Mouse (Mus musculus): Measurements from ENCODE around the gene Etl4. TPM values are rescaled to one million over a fixed set of nuclear protein-coding genes. Genes with fewer than 3 reads are reported as not detected.

The Etl4 gene
- total RNA-seq, 1 experiment = 50.8 TPM

GRCm38 (mm10) chr2:20736324-20737015 is 826.9 kb downstream of the Etl4 start:
- Histone ChIP-seq H3K4me3 (ENCODE audit: insufficient read depth in 1 of 2, low read depth in 1 of 2, low read length in 2 of 2, poor library complexity in 1 of 2, severe bottlenecking in 1 of 2) (peak overlapping the region; percentile 25 to 29), H3K36me3 (ENCODE audit: control insufficient read depth, insufficient read depth, low read length, poor library complexity, severe bottlenecking) (no peaks in the 10 kb centered on the region), H3K9ac (ENCODE audit: insufficient read depth, low read depth, low read length, poor library complexity, severe bottlenecking) (peak overlapping the region; percentile 21; the same call in 1 of the 2 replicates), H3K4me1 (ENCODE audit: control insufficient read depth in 2 of 2, insufficient read depth in 2 of 2, low read length in 2 of 2, poor library complexity in 1 of 2) (peaks cover 8 to 22% of the 10 kb centered on the region in 2 experiments), H3K27ac (ENCODE audit: insufficient read depth, low read depth, low read length, poor library complexity, severe bottlenecking) (peak overlapping the region; percentile 80), H3K9me3 (ENCODE audit: control insufficient read depth, insufficient read depth, low read depth, low read length) (no peaks in the 10 kb centered on the region)
- no peak for TF ChIP-seq HCFC1 (IDR thresholded peaks at IDR 0.05; ENCODE audit: borderline replicate concordance, insufficient read depth, low read length)
- TF ChIP-seq ZC3H11A (IDR thresholded peaks at IDR 0.05; ENCODE audit: borderline replicate concordance, low read depth, low read length) = no peak
- no peak for TF ChIP-seq CHD2 (IDR thresholded peaks at IDR 0.05; ENCODE audit: low read depth, low read length)
- no peak for TF ChIP-seq MAFK (IDR thresholded peaks at IDR 0.05; ENCODE audit: insufficient read depth, low read depth, low read length)
- no peak for TF ChIP-seq ZNF384 (IDR thresholded peaks at IDR 0.05; ENCODE audit: low read depth, low read length)
- in situ Hi-C loops (cut with MboI; ENCODE audit: low sequenced_read_pairs in 2 of 2, unreplicated experiment in 2 of 2) = no loop called here
- DNase-seq (ENCODE audit: low read depth, low spot score) = no peak

GRCm38 (mm10) chr2:20737112-20737808 is 827.7 kb downstream of the Etl4 start:
- Histone ChIP-seq H3K27ac (ENCODE audit: insufficient read depth, low read depth, low read length, poor library complexity, severe bottlenecking) (peak overlapping the region; percentile 80), H3K4me3 (ENCODE audit: insufficient read depth in 1 of 2, low read depth in 1 of 2, low read length in 2 of 2, poor library complexity in 1 of 2, severe bottlenecking in 1 of 2) (peak overlapping the region; percentile 8 to 25; a peak in 2 of 4 replicates), H3K9me3 (ENCODE audit: control insufficient read depth, insufficient read depth, low read depth, low read length) (no peaks in the 10 kb centered on the region), H3K4me1 (ENCODE audit: control insufficient read depth in 2 of 2, insufficient read depth in 2 of 2, low read length in 2 of 2, poor library complexity in 1 of 2) (peaks cover 8 to 22% of the 10 kb centered on the region in 2 experiments), H3K9ac (ENCODE audit: insufficient read depth, low read depth, low read length, poor library complexity, severe bottlenecking) (no peak overlapping the region; the same call in 1 of the 2 replicates), H3K36me3 (ENCODE audit: control insufficient read depth, insufficient read depth, low read length, poor library complexity, severe bottlenecking) (no peaks in the 10 kb centered on the region)
- peak; percentile 50 for DNase-seq (ENCODE audit: low read depth, low spot score)
- in situ Hi-C loops (cut with MboI; ENCODE audit: low sequenced_read_pairs in 2 of 2, unreplicated experiment in 2 of 2) = no loop called here
- no peak for TF ChIP-seq MAFK (IDR thresholded peaks at IDR 0.05; ENCODE audit: insufficient read depth, low read depth, low read length)

DNA sequence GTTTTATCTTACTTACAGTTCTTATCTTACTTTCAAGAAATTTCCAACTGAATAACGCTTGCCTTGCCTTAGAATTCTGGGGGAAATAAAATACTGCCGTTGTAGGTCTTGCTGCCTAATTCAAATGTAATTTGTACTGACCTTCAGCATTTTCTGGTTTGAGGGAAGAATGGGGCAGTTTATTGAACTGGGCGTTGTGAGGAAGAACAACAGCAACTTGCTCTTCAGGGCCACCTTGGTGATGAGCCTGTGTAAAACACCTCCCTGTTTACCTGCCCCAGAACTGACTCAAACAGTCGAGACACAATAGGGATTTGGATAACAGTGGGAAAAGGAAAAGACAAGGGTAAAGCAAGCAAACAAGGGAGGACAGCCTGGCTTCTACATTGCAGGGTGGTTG is 828.3 kb downstream of the Etl4 start:
- H3K27ac ChIP-seq (ENCODE audit: insufficient read depth, low read depth, low read length, poor library complexity, severe bottlenecking) = peak overlapping the region; percentile 80; the same call in 1 of the 2 replicates
- 0 out of 4 replicates have a peak overlapping the region, but pooled peaks have one; percentile 7 to 8 for H3K4me3 ChIP-seq (ENCODE audit: insufficient read depth in 1 of 2, low read depth in 1 of 2, low read length in 2 of 2, poor library complexity in 1 of 2, severe bottlenecking in 1 of 2)
- H3K9ac ChIP-seq (ENCODE audit: insufficient read depth, low read depth, low read length, poor library complexity, severe bottlenecking) = peak overlapping the region; percentile 1; the same call in 1 of the 2 replicates
- H3K9me3 ChIP-seq (ENCODE audit: control insufficient read depth, insufficient read depth, low read depth, low read length) = no peaks in the 10 kb centered on the region
- no peak for DNase-seq (ENCODE audit: low read depth, low spot score)
- H3K4me1 ChIP-seq (ENCODE audit: control insufficient read depth in 2 of 2, insufficient read depth in 2 of 2, low read length in 2 of 2, poor library complexity in 1 of 2) = peaks cover 8 to 22% of the 10 kb centered on the region in 2 experiments
- in situ Hi-C loops (cut with MboI; ENCODE audit: low sequenced_read_pairs in 2 of 2, unreplicated experiment in 2 of 2) = no loop called here
- TF ChIP-seq MAFK (IDR thresholded peaks at IDR 0.05; ENCODE audit: insufficient read depth, low read depth, low read length) (no peak), ZNF384 (IDR thresholded peaks at IDR 0.05; ENCODE audit: low read depth, low read length) (no peak), ZC3H11A (IDR thresholded peaks at IDR 0.05; ENCODE audit: borderline replicate concordance, low read depth, low read length) (no peak), HCFC1 (IDR thresholded peaks at IDR 0.05; ENCODE audit: borderline replicate concordance, insufficient read depth, low read length) (no peak), CHD2 (IDR thresholded peaks at IDR 0.05; ENCODE audit: low read depth, low read length) (no peak)
- H3K36me3 ChIP-seq (ENCODE audit: control insufficient read depth, insufficient read depth, low read length, poor library complexity, severe bottlenecking) = no peaks in the 10 kb centered on the region

DNA sequence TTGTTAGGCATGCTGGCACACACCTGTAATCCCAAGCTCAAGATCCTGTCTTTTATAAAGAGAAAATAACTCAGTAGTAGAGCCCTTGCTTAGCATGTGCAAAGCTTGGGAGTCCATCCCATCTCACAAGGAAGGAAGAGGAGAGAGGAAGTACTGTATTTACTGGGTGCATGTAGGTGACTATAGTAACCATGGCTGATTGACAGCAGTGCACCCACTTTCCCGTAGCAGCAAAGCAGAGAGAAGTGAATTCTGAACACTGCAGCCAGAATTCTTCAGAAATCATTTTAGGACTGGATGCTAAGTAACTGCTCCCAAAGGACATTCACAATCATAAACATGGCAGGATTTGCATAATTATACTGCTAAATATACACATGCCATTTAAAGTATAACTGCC is 838.1 kb downstream of the Etl4 start:
- Histone ChIP-seq H3K9me3 (ENCODE audit: control insufficient read depth, insufficient read depth, low read depth, low read length) (no peaks in the 10 kb centered on the region; the same call in 1 of the 2 replicates), H3K27ac (ENCODE audit: insufficient read depth, low read depth, low read length, poor library complexity, severe bottlenecking) (no peak overlapping the region), H3K4me1 (ENCODE audit: control insufficient read depth in 2 of 2, insufficient read depth in 2 of 2, low read length in 2 of 2, poor library complexity in 1 of 2) (no peaks in the 10 kb centered on the region), H3K9ac (ENCODE audit: insufficient read depth, low read depth, low read length, poor library complexity, severe bottlenecking) (no peak overlapping the region), H3K4me3 (ENCODE audit: insufficient read depth in 1 of 2, low read depth in 1 of 2, low read length in 2 of 2, poor library complexity in 1 of 2, severe bottlenecking in 1 of 2) (no peak overlapping the region), H3K36me3 (ENCODE audit: control insufficient read depth, insufficient read depth, low read length, poor library complexity, severe bottlenecking) (peaks cover 12% of the 10 kb centered on the region)
- in situ Hi-C loops (cut with MboI; ENCODE audit: low sequenced_read_pairs in 2 of 2, unreplicated experiment in 2 of 2) = no loop called here
- no peak for DNase-seq (ENCODE audit: low read depth, low spot score)
- TF ChIP-seq HCFC1 (IDR thresholded peaks at IDR 0.05; ENCODE audit: borderline replicate concordance, insufficient read depth, low read length) (no peak), CHD2 (IDR thresholded peaks at IDR 0.05; ENCODE audit: low read depth, low read length) (no peak), MAFK (IDR thresholded peaks at IDR 0.05; ENCODE audit: insufficient read depth, low read depth, low read length) (no peak), ZNF384 (IDR thresholded peaks at IDR 0.05; ENCODE audit: low read depth, low read length) (no peak), ZC3H11A (IDR thresholded peaks at IDR 0.05; ENCODE audit: borderline replicate concordance, low read depth, low read length) (no peak)

All from ES-E14 (cell line).